Mouse (Mus musculus): ENCODE results near the gene Creb5. TPM values are rescaled to one million over a fixed set of nuclear protein-coding genes. Genes with fewer than 3 reads are reported as not detected.
A peak's percentile ranks its signal among the peaks of the same experiment; 100 is the strongest.

Gene Creb5
- polyA plus RNA-seq, 1 experiment from 2014 or later: 4.3 TPM

- Histone ChIP-seq H3K9me3 (no peaks in the 10 kb centered on the region), H3K27me3 (ENCODE audit: insufficient read depth, poor library complexity, severe bottlenecking) (no peaks in the 10 kb centered on the region), H3K27ac (peak overlapping the region; percentile 50; the same call in 1 of the 2 replicates), H3K4me1 (replicated peaks) (peaks cover 16% of the 10 kb centered on the region), H3K4me3 (no peak overlapping the region), H3K36me3 (no peaks in the 10 kb centered on the region)
- no peak for DNase-seq (ENCODE audit: low spot score)
- WGBS: 84% methylated on average over 13 of the region's 13 CpGs
Measured at GRCm38 (mm10) chr6:53637356-53638351, 350.6 kb downstream of the Creb5 start.

DNA sequence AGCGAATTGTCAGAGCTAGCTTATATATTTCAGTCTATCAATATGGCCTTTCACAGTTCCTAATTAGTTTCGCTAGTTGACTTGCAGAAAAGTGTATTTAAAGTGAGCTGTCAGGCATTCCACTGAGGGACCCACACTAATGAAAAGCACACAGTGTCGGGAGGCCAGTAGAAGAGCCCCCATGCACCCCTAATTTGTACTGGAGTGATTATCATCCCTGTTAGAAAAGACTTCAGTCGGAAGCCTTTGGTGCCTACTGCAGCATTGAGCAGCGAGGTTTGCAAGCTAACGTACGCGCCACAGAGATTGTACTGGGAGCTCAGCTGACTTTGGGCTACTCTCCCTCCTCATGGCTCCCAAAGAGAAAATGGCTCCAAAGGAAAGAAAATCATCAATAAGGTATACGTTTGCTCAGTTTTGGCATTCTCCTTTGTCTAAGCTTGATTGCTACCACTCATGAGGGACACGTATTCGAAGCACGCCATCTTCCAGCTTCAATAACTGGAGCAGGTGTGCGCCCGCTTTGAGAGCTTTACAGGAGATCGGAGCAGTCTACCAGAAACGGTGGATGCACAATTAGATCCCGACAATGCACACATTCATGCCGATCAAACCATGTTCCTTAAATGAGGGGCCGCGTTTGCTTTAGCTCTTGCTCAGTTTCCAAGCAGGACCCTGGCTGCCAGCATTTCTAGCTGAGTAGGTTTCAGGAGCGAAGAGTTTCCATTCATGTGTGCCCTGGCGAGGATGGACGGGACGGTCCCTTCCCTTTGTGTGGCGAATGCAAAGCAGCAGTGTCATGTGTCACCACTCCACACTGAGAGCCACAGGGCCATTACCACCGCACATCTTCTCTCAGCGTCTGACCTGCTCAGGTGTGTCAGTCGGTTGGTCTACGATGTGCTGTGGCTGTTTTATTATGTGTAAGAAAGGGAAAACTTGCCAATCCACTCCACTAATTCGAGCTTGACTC is 354.8 kb downstream of the Creb5 start:
- H3K27ac ChIP-seq: no peak overlapping the region; the same call in 1 of the 2 replicates
- H3K9me3 ChIP-seq: no peaks in the 10 kb centered on the region
- DNase-seq (ENCODE audit: low spot score): no peak
- H3K27me3 ChIP-seq (ENCODE audit: insufficient read depth, poor library complexity, severe bottlenecking): no peaks in the 10 kb centered on the region
- H3K4me3 ChIP-seq: no peak overlapping the region
- no peaks in the 10 kb centered on the region for H3K36me3 ChIP-seq
- WGBS: 85% methylated on average over 30 of the region's 30 CpGs
- H3K4me1 ChIP-seq (replicated peaks): peaks cover 16% of the 10 kb centered on the region

DNA sequence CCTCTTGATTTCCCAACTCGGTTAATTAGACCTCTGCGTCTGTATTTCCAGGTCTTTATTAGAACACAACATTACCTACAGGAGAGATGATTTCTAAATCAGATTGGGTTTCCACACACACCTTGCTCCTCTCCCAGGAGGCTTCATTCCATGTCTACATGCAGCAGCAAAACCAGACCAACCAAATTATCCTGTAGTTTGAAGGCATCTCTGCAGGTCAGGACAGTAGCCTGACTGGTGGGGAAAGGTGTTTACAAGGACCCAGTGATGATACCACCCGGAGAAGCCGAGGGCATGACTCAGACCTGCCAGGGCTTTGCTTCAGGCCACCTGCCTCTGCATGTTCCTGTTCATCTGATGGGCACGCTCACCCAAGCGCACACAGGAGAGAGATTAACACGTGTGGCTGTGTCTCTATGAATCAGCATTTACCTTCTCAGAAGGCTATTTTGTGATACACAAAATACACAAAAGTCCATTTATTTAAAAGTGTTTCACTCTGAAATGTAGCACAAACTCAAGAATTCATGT is 355.8 kb downstream of the Creb5 start:
- no peak overlapping the region for H3K27ac ChIP-seq
- H3K4me3 ChIP-seq: no peak overlapping the region
- no peaks in the 10 kb centered on the region for H3K27me3 ChIP-seq (ENCODE audit: insufficient read depth, poor library complexity, severe bottlenecking)
- H3K36me3 ChIP-seq: no peaks in the 10 kb centered on the region
- H3K4me1 ChIP-seq (replicated peaks): peaks cover 13% of the 10 kb centered on the region
- no peaks in the 10 kb centered on the region for H3K9me3 ChIP-seq
- 90% methylated on average over 7 of the region's 7 CpGs for WGBS
- DNase-seq (ENCODE audit: low spot score): no peak

- no peaks in the 10 kb centered on the region for H3K9me3 ChIP-seq
- no peaks in the 10 kb centered on the region for H3K27me3 ChIP-seq (ENCODE audit: insufficient read depth, poor library complexity, severe bottlenecking)
- no peak overlapping the region for H3K27ac ChIP-seq
- H3K36me3 ChIP-seq: no peaks in the 10 kb centered on the region
- no peak overlapping the region for H3K4me3 ChIP-seq
- WGBS: 84% methylated on average over 5 of the region's 5 CpGs
- peaks cover 10% of the 10 kb centered on the region; the same call in 1 of the 2 replicates for H3K4me1 ChIP-seq (replicated peaks)
- no peak for DNase-seq (ENCODE audit: low spot score)
Measured at GRCm38 (mm10) chr6:53643481-53643880, 356.4 kb downstream of the Creb5 start.

DNA sequence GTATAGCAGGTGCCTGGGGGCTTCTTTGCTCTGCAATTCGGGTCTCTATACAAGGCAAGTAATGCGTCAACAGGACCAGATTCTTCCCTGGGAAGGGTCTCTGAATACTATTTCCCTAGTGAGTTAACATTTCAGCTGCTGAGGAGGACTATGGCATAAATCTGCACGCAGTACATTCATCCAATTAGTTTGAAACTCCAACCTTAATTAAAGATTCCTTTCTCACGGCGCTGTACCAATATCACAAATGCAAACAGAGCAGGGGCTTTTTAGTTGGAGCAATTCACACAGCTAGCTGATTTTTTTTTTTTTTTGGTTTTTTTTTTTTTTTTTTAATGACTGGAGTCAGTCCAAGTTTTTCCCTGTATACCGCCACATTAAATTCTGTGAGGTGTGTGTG is 357.0 kb downstream of the Creb5 start:
- Histone ChIP-seq H3K9me3 (no peaks in the 10 kb centered on the region), H3K27ac (no peak overlapping the region)

GRCm38 (mm10) chr6:53644971-53645370 is 357.9 kb downstream of the Creb5 start:
- H3K9me3 ChIP-seq: no peaks in the 10 kb centered on the region
- H3K4me1 ChIP-seq (replicated peaks): peaks cover 10% of the 10 kb centered on the region; the same call in 1 of the 2 replicates
- DNase-seq (ENCODE audit: low spot score): no peak
- no peaks in the 10 kb centered on the region for H3K27me3 ChIP-seq (ENCODE audit: insufficient read depth, poor library complexity, severe bottlenecking)
- no peak overlapping the region for H3K27ac ChIP-seq
- WGBS: 93% methylated on average over 7 of the region's 7 CpGs
- H3K36me3 ChIP-seq: no peaks in the 10 kb centered on the region
- no peak overlapping the region for H3K4me3 ChIP-seq

More for the DNA sequence above, 357.0 kb downstream of the Creb5 start:
- Histone ChIP-seq H3K36me3 (no peaks in the 10 kb centered on the region), H3K4me3 (no peak overlapping the region), H3K27me3 (ENCODE audit: insufficient read depth, poor library complexity, severe bottlenecking) (no peaks in the 10 kb centered on the region), H3K4me1 (replicated peaks) (peaks cover 10% of the 10 kb centered on the region; the same call in 1 of the 2 replicates)
- no peak for DNase-seq (ENCODE audit: low spot score)
- 88% methylated on average over 6 of the region's 6 CpGs for WGBS

DNA sequence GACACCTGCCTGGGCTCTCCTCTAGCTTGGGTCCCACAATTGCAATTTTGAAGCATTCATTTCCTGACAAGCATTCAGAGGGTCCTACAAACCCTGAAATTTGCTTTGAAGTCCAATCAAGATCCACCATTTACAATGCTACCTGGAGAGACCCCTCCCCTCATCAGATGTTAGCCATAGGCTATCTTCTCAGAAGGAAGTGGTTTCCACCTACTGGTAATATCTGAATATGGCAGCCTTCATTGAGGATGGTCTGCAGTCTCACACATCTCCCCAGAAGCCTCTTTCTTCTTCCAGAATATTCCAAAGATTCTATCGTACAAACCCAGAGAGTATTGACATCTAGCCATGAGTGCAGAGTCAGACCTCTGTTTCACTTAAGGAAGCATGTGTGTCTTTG is 362.7 kb downstream of the Creb5 start:
- DNase-seq (ENCODE audit: low spot score): no peak
- H3K4me3 ChIP-seq: no peak overlapping the region
- no peak overlapping the region for H3K27ac ChIP-seq
- H3K27me3 ChIP-seq (ENCODE audit: insufficient read depth, poor library complexity, severe bottlenecking): no peaks in the 10 kb centered on the region
- no peaks in the 10 kb centered on the region for H3K36me3 ChIP-seq
- 91% methylated on average over 1 of the region's 1 CpGs for WGBS
- no peaks in the 10 kb centered on the region for H3K9me3 ChIP-seq
- H3K4me1 ChIP-seq (replicated peaks): peaks cover 14% of the 10 kb centered on the region

DNA sequence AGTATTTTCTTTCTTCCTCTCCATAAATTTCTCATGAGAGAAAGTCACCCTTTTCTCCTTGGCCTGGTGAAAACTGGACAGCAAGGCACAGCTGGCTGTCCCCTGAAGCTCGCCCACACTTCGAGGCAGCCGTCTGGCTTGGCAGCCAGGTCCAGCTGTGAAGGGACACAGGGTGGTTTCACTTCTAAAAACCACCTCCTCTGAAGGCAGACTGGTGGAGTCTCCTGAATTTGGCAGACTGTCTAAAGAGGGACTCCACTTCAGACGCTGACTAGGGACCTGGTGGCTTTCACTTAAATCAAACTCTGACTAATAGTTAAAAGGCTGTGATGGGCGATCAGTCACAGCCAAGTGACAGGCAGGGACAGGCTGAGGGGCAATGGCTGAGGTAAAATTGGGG is 365.6 kb downstream of the Creb5 start:
- H3K27me3 ChIP-seq (ENCODE audit: insufficient read depth, poor library complexity, severe bottlenecking): no peaks in the 10 kb centered on the region
- H3K36me3 ChIP-seq: no peaks in the 10 kb centered on the region
- WGBS: 74% methylated on average over 5 of the region's 5 CpGs

DNA sequence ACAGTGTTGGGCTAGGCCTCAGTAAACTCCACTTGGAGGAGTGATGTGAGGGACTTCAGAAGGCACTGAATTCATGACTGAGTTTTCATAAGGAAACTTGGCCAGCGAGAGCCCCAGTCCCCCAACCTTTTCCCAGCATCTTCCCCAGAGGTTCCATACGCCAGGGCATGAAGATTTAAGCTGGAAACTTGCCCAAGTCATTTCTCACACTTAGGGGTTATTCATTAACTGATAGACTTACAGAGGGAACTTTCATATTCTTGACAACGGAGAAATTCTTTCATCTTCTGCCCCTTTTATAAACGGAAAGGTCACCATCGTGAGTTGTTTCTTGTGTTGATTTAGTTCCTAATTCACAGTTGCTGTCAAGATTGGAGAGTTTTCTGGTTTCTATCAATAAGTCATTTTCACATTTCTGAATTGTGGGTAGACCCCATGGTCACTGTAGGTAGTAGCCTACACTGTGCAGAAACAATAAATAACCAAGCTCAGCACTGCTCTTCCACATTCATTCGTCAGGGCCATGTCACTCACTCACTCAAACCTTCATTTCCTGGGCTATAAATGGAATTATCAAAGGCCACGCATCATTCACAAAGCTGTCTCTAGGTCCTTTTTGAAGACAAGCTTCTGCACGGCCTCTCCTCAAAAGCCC is 366.8 kb downstream of the Creb5 start:
- no peak overlapping the region for H3K4me3 ChIP-seq
- 84% methylated on average over 8 of the region's 8 CpGs for WGBS
- peaks cover 21% of the 10 kb centered on the region for H3K4me1 ChIP-seq (replicated peaks)
- H3K27ac ChIP-seq: no peak overlapping the region
- H3K36me3 ChIP-seq: no peaks in the 10 kb centered on the region
- no peaks in the 10 kb centered on the region for H3K9me3 ChIP-seq
- DNase-seq (ENCODE audit: low spot score): no peak
- H3K27me3 ChIP-seq (ENCODE audit: insufficient read depth, poor library complexity, severe bottlenecking): no peaks in the 10 kb centered on the region

More for the DNA sequence above, 365.6 kb downstream of the Creb5 start:
- H3K9me3 ChIP-seq: no peaks in the 10 kb centered on the region
- DNase-seq (ENCODE audit: low spot score): no peak
- H3K4me3 ChIP-seq: no peak overlapping the region
- H3K27ac ChIP-seq: no peak overlapping the region
- peaks cover 19% of the 10 kb centered on the region for H3K4me1 ChIP-seq (replicated peaks)

GRCm38 (mm10) chr6:53654361-53654824 is 367.3 kb downstream of the Creb5 start:
- no peaks in the 10 kb centered on the region for H3K36me3 ChIP-seq
- no peaks in the 10 kb centered on the region for H3K27me3 ChIP-seq (ENCODE audit: insufficient read depth, poor library complexity, severe bottlenecking)
- H3K27ac ChIP-seq: no peak overlapping the region
- H3K4me3 ChIP-seq: no peak overlapping the region
- peaks cover 21% of the 10 kb centered on the region for H3K4me1 ChIP-seq (replicated peaks)
- no peak for DNase-seq (ENCODE audit: low spot score)
- H3K9me3 ChIP-seq: no peaks in the 10 kb centered on the region
- WGBS: 79% methylated on average over 12 of the region's 12 CpGs

DNA sequence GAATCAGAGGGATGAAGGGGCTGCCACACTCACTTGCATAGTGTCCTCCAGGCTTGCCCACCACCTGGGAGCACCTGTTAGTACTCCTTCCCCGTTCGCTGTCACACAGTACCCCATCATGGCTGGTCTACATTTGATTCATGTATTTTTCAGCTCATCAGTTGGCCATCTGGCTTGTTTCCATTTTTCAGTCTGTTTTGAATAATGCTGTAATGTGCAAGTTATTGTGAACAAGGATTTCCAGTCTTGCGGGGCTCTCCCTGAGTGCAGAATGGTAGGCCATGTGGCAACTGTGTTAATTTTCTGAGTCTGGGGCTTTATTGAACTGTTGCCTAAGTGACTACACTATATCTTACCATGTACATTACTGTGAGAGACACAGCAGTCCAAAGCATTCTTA is 369.4 kb downstream of the Creb5 start:
- no peak overlapping the region for H3K27ac ChIP-seq
- DNase-seq (ENCODE audit: low spot score): no peak
- H3K9me3 ChIP-seq: no peaks in the 10 kb centered on the region
- H3K4me3 ChIP-seq: no peak overlapping the region
- H3K27me3 ChIP-seq (ENCODE audit: insufficient read depth, poor library complexity, severe bottlenecking): no peaks in the 10 kb centered on the region
- WGBS: 91% methylated on average over 3 of the region's 3 CpGs
- no peaks in the 10 kb centered on the region for H3K36me3 ChIP-seq
- H3K4me1 ChIP-seq (replicated peaks): peaks cover 15% of the 10 kb centered on the region

- WGBS: 60% methylated on average over 4 of the region's 4 CpGs
- Histone ChIP-seq H3K27me3 (ENCODE audit: insufficient read depth, poor library complexity, severe bottlenecking) (no peaks in the 10 kb centered on the region), H3K4me1 (replicated peaks) (peaks cover 15% of the 10 kb centered on the region), H3K4me3 (no peak overlapping the region), H3K27ac (no peak overlapping the region), H3K36me3 (no peaks in the 10 kb centered on the region), H3K9me3 (no peaks in the 10 kb centered on the region)
- DNase-seq (ENCODE audit: low spot score): peak; percentile 45
Measured at GRCm38 (mm10) chr6:53657483-53657882, 370.4 kb downstream of the Creb5 start.

Data from hindbrain, embryonic 10.5 days (tissue).